Mouse (Mus musculus) kidney, adult 18-20 months (tissue): ENCODE data around the gene Klrb1a.
"Not testable (repeated sequence)": the region's sequence is repeated elsewhere in the genome, so short reads cannot be mapped to it uniquely, and the experiment has no call there.

Source experiments
- DNase-seq: peaks from one replicate; pipeline ENCODE4 v3.0.0; 2021

Gene Klrb1a

GRCm38 (mm10) chr6:128623433-128623832 lies at the start of gene Klrb1a:
Klrb1a (minus strand) TSS chr6:128623533.
- not testable (repeated sequence) for DNase-seq

- no peak for DNase-seq
Observed at GRCm38 (mm10) chr6:128669936-128670335, 46.6 kb upstream of the Klrb1a start.

GRCm38 (mm10) chr6:128662206-128662605 lies 38.9 kb upstream of the Klrb1a start, which contains the start of gene Clec2h:
Clec2h (plus strand) TSS chr6:128662385.
- DNase-seq, result peak; percentile 42

GRCm38 (mm10) chr6:128661249-128661648 lies 37.9 kb upstream of the Klrb1a start:
- no peak for DNase-seq

DNA sequence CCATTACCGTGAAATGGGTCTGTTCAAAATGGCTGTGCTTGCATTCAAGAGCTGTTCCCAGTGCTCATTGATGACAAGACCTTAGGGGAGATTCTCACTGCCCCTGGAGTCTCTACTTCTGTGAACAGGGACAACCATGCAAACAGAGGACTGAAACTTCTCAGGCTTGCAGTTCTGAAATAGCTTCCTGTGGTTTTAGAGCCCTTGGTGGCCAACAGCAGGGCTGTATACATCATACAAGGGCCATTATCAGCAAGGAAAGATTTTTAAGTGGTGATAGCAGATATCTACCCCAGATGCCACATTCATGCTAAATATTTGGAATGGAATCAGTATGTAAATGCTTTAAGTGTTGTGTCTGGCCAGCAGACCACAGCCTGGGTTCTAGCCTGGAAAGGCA lies 29.6 kb upstream of the Klrb1a start:
- no peak for DNase-seq

- not testable (repeated sequence) for DNase-seq
Observed at GRCm38 (mm10) chr6:128650827-128651226, 27.5 kb upstream of the Klrb1a start.

- DNase-seq, result no peak
Observed at GRCm38 (mm10) chr6:128650187-128650586, 26.9 kb upstream of the Klrb1a start.

DNA sequence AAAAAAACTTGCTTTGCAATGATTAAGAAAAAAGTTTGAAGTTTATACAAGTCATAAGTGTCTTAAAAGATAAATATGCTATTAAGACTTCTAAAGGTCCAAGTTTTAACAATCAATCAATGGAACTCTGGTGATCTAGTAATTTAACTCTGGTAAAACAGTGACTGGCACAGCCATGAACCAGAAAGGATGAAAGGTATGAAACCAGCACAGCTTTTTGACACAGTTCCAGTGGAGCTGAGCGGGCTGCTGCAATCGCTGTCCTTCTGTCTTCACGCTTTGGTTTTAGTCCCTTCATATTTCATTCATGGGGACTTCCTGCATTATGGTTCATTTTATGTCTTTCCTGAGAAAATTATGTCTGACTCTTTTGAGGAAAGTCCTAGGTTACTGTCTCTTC lies 26.3 kb upstream of the Klrb1a start:
- no peak for DNase-seq

- not testable (repeated sequence) for DNase-seq
Observed at GRCm38 (mm10) chr6:128645708-128646107, 22.4 kb upstream of the Klrb1a start.

DNA sequence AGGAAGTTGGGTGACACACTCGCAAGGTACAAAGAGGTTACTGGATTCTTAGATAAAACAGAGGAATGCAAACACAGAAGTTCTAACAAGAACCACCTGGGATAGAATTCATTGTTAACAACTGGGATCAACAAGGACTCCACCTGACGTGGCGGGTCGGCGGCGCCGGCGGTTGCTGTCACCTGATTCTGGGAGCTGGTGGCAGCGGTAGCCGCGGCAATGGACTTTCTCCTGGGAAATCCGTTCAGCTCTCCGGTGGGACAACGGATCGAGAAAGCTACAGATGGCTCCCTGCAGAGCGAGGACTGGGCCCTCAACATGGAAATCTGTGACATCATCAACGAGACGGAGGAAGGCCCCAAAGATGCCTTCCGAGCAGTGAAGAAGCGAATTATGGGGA lies 21.4 kb upstream of the Klrb1a start:
- not testable (repeated sequence) for DNase-seq

DNA sequence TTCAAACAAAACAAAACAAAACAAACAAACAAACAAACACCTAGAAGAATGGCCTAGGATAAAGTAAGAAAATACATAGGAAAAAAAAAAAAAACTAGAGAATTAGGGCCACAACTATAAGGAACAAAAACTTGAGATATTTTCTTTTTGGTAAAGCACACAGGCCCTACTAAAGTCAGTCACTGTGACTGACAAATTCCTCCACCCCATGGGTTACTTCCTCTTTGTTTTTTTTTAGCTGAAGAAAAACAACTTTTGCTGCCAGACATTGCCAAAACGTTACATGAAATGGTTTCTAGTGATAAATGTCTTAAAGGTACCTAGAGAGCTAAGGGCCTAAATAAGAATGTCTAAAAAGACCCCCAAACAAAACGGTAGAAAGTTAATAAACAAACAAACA lies 20.7 kb upstream of the Klrb1a start:
- DNase-seq, result no peak

DNA sequence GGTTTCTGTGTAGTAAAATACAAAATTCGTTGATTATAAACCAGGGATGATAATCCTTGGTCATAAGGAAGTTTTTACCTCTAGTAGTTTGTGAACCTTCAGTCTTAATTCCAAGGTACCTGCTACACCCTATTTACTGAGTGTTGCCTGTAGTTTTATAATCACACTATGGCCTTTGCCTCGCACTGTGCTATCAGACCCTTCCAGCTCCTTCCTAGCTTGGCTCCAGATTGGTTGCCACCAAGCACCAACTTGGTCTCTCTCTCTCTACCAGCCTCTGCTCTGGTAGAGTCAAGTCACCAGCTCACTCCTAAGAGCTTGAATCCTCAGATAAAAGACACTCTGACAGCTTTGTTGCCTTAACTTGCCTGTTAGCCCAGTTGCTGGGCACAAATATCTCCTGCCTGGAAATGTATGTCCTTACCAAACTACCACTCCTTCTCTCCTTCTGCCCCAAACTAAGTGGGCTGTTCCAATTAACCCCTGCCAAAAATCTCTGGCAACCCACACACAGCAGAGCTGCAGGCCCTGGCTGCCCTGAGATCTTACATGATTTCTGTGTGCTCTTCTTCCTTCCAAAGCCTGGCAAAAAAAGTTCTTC lies 17.9 kb upstream of the Klrb1a start:
- no peak for DNase-seq

- DNase-seq, result no peak
Observed at GRCm38 (mm10) chr6:128640673-128641072, 17.3 kb upstream of the Klrb1a start.

- not testable (repeated sequence) for DNase-seq
Observed at GRCm38 (mm10) chr6:128630912-128631905, 7.9 kb upstream of the Klrb1a start.

- peak; percentile 54 for DNase-seq
Observed at GRCm38 (mm10) chr6:128629771-128630739, 6.7 kb upstream of the Klrb1a start.

DNA sequence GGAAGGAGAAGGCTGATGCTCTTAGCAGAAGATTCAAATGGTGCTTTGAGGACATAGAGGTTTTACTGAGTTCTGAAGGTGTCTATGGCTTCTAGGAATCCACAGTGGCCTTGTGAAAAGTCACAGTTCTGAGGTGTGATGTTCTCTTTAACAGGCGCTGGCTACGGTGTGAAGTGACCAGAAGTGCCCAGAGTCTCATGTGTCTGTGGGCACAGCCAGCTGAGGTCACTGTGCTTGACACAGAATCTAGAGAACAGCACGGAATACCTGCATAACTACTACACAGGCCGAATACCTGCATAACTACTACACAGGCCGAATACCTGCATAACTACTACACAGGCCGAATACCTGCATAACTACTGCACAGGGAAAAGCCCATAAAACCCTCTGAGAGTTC lies 1.9 kb upstream of the Klrb1a start:
- not testable (repeated sequence) for DNase-seq

DNA sequence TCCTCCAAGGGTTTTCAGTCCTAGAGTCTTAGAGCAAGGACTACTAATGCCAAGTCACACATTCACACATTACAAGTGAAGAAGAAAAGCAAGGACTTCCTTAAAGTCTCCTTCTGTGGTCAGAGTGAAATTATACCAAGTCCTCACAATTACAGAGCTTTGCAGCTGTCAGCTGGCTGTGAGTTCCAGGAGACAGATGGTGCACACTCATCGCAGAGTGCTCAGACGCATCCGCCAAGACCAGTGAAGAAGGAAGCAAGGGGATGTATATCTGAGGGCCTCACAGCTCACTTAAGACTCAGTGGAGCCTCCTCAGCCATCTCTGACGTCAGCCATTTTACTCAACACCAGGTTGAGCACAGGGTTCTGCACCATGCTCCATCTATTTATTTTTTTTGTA lies 1.1 kb upstream of the Klrb1a start:
- DNase-seq, result no peak

- DNase-seq, result no peak
Observed at GRCm38 (mm10) chr6:128622733-128623132, 600 bp downstream of the Klrb1a start.

DNA sequence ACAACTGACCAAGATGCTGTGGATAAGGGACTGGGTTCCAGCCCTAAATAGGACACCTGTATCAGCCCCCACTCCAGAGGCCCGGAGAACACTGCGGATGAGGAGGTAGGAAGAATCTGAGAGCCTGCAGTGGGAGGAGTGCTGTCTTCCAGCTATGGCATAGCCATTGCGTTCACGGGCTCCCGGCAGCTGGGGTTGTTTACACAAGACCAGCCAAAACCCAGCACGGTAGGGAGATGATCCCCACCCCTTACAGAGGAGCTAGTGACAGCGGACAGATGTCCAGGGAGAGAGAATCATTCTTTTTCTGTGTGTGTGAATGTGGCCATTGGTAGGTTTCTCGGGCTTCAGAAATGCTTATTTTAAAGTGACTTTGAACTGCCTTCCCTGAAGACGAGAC lies 17.0 kb downstream of the Klrb1a start:
- no peak for DNase-seq

DNA sequence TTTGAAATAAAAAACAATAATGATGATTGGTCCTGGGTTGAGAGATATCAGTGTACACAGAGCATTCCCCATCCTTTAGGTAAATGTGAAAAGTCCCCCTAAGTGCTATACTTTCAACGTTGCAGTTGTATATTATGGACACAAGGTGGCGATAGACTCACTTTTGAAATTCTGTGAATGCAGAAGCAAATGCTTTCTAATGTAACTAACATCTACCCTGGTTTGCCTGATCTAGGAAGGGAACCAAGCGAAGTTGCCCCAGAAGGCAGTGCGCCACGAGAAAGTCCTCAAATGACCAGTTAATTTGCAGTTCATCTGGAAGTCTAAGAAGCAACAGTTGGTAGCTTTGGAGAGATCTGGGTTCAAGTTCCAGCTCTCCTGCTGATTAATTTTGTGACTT lies 18.8 kb downstream of the Klrb1a start:
- peak; percentile 18 for DNase-seq

DNA sequence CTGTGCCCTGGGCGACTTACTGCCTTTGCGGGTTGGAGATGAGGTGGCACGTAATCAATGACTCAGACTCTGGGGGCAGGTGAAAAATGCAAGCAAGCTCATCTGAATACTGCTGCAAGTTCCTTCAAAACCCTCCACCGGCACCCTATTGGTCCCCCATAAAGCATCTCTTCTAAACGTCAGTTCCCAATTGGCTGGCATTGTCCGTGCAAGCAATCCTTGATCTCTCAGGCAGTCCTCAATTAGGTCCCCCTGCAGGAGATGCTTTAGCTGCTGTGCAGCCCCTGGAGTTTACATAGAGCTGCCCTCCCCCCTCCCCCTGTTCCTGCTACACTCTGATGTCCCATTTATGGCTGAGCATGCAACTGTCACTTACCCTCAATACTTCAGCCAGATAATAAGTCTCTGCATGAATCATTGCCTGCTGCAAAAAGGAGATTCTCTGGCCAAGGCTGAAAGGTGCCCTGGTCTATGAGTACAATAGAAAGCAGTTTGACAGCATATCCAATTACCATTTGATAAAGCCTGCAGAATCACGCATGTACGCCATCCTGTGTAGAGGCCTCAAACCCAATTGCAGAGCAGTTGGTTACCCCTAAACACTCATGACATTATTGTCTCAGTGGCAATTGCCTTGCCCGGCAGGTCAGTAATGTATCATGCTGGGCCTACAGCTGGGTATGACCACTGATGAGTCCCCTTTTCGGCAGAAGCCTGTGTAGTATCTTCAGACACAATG lies 20.7 kb downstream of the Klrb1a start:
- no peak for DNase-seq

DNA sequence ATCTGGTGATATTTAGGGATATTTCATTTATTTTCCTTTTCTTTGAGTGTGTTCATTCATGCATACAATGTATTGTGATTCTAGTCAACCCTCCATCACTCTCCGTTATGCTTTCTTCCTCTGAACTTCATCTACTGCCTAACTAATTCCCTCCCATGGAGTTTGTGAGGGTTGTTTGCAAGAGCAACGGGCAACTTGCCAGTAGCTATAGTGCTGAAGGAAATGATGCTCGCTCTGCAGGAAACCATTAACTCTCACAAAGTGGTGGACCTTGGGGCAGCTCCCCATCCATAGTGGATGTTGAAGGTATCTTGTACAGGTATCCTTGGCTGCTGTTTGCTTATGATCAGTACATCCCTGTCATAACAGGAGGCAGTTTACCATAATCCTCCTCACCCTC lies 21.3 kb downstream of the Klrb1a start:
- DNase-seq, result no peak
